Mouse (Mus musculus): ENCODE results near the gene Mybphl.
A peak's percentile ranks its signal among the peaks of the same experiment; 100 is the strongest.

Gene Mybphl

GRCm38 (mm10) chr3:108372274-108372673 lies 7.6 kb downstream of the Mybphl start:
- no peak for DNase-seq (ENCODE audit: low read depth, low spot score)

- no peak for DNase-seq (ENCODE audit: low read depth, low spot score)
Observed at GRCm38 (mm10) chr3:108372691-108373090, 8.0 kb downstream of the Mybphl start.

GRCm38 (mm10) chr3:108378875-108379663 lies 14.4 kb downstream of the Mybphl start:
- DNase-seq (ENCODE audit: low read depth, low spot score) = no peak

GRCm38 (mm10) chr3:108380695-108381094 lies 16.0 kb downstream of the Mybphl start:
- no peak for DNase-seq (ENCODE audit: low read depth, low spot score)

GRCm38 (mm10) chr3:108381945-108382875 lies 17.5 kb downstream of the Mybphl start:
- DNase-seq (ENCODE audit: low read depth, low spot score) = no peak

GRCm38 (mm10) chr3:108383485-108384354 lies 19.0 kb downstream of the Mybphl start, which contains the start of gene Psrc1:
Gene Psrc1, plus strand, starts transcription at chr3:108383839.
- peak; percentile 76 for DNase-seq (ENCODE audit: low read depth, low spot score)

- DNase-seq (ENCODE audit: low read depth, low spot score) = no peak
Observed at GRCm38 (mm10) chr3:108384425-108384824, 19.7 kb downstream of the Mybphl start.

GRCm38 (mm10) chr3:108386186-108386585 lies 21.5 kb downstream of the Mybphl start:
- DNase-seq (ENCODE audit: low read depth, low spot score) = no peak

GRCm38 (mm10) chr3:108389111-108389545 lies 24.4 kb downstream of the Mybphl start:
- peak; percentile 94 for DNase-seq (ENCODE audit: low read depth, low spot score)

- no peak for DNase-seq (ENCODE audit: low read depth, low spot score)
Observed at GRCm38 (mm10) chr3:108392299-108392698, 27.6 kb downstream of the Mybphl start.

- DNase-seq (ENCODE audit: low read depth, low spot score) = no peak
Observed at GRCm38 (mm10) chr3:108392793-108393192, 28.1 kb downstream of the Mybphl start.

GRCm38 (mm10) chr3:108398281-108398680 lies 33.6 kb downstream of the Mybphl start:
- DNase-seq (ENCODE audit: low read depth, low spot score) = no peak

GRCm38 (mm10) chr3:108400442-108400841 lies 35.7 kb downstream of the Mybphl start:
- DNase-seq (ENCODE audit: low read depth, low spot score) = no peak

GRCm38 (mm10) chr3:108401692-108402527 lies 37.2 kb downstream of the Mybphl start:
- peak; percentile 77 for DNase-seq (ENCODE audit: low read depth, low spot score)

- no peak for DNase-seq (ENCODE audit: low read depth, low spot score)
Observed at GRCm38 (mm10) chr3:108402528-108402920, 37.8 kb downstream of the Mybphl start.

- no peak for DNase-seq (ENCODE audit: low read depth, low spot score)
Observed at GRCm38 (mm10) chr3:108405536-108406305, 41.0 kb downstream of the Mybphl start.

- no peak for DNase-seq (ENCODE audit: low read depth, low spot score)
Observed at GRCm38 (mm10) chr3:108406306-108406885, 41.7 kb downstream of the Mybphl start.

- no peak for DNase-seq (ENCODE audit: low read depth, low spot score)
Observed at GRCm38 (mm10) chr3:108408517-108409008, 43.9 kb downstream of the Mybphl start.

All from embryo, embryonic 11.5 days (tissue).